Mouse (Mus musculus): ENCODE results near the gene B3gat1.

GRCm38 (mm10) chr9:26721771-26722170, 11.8 kb upstream of the B3gat1 start:
- TF ChIP-seq POLR2A (IDR thresholded peaks at IDR 0.05; ENCODE audit: borderline replicate concordance, control insufficient read depth, low read depth, low read length) (no peak), CTCF (IDR thresholded peaks at IDR 0.05; ENCODE audit: control insufficient read depth, insufficient read depth, low read length) (no peak)

All from bone marrow, adult 2 months (tissue).